Mouse (Mus musculus) thymus, adult 2 months (tissue): Measurements from ENCODE around the gene Klf1.

Experiments
- CTCF ChIP-seq: fragments of 200-500 bp; IDR thresholded peaks from 2 replicates; pipeline ENCODE4 v1.5.1; 2012; ENCODE audit warnings: mild to moderate bottlenecking, control low read depth, low read length, moderate library complexity, borderline replicate concordance; ENCODE audit not compliant: control insufficient read depth, poor library complexity, insufficient read depth; ENCODE audit errors: extremely low read depth
- POLR2A ChIP-seq: fragments of 200-500 bp; IDR thresholded peaks from 2 replicates; pipeline ENCODE4 v1.6.1; 2012; ENCODE audit warnings: mild to moderate bottlenecking, low read length, control low read depth, moderate library complexity; ENCODE audit not compliant: control insufficient read depth, poor library complexity, insufficient read depth; ENCODE audit errors: extremely low read depth

- TF ChIP-seq CTCF (no peak), POLR2A (no peak)
Observed at GRCm38 (mm10) chr8:84856434-84856833, 45.3 kb upstream of the Klf1 start.
